Mouse (Mus musculus): ENCODE data around the gene Speer4c. TPM values are rescaled to one million over a fixed set of nuclear protein-coding genes. Genes with fewer than 3 reads are reported as not detected.
"Not testable (repeated sequence)": the region's sequence is repeated elsewhere in the genome, so short reads cannot be mapped to it uniquely, and the experiment has no call there.

Gene Speer4c
- total RNA-seq (2015) (not detected in 2 replicates), total RNA-seq (2017) (not detected in 2 replicates)

- ATAC-seq (replicated peaks; ENCODE audit: poor library complexity), result not testable (repeated sequence)
These were observed at the start of gene Speer4c for GRCm38 (mm10) chr5:15714171-15714570. TSS of gene Speer4c (minus strand) at chr5:15714271.

- ATAC-seq (replicated peaks; ENCODE audit: poor library complexity), result no peak
These were observed 33.6 kb upstream of the Speer4c start for GRCm38 (mm10) chr5:15747478-15748255.

GRCm38 (mm10) chr5:15734097-15734867 is 20.2 kb upstream of the Speer4c start:
- ATAC-seq (replicated peaks; ENCODE audit: poor library complexity), result no peak

- not testable (repeated sequence) for ATAC-seq (replicated peaks; ENCODE audit: poor library complexity)
These were observed 11.2 kb downstream of the Speer4c start for GRCm38 (mm10) chr5:15702891-15703290.

- ATAC-seq (replicated peaks; ENCODE audit: poor library complexity), result not testable (repeated sequence)
These were observed 16.4 kb downstream of the Speer4c start for GRCm38 (mm10) chr5:15697719-15698118.

- not testable (repeated sequence) for ATAC-seq (replicated peaks; ENCODE audit: poor library complexity)
These were observed 22.2 kb downstream of the Speer4c start for GRCm38 (mm10) chr5:15691849-15692248.

GRCm38 (mm10) chr5:15690822-15691221 is 23.2 kb downstream of the Speer4c start:
- ATAC-seq (replicated peaks; ENCODE audit: poor library complexity), result not testable (repeated sequence)

- ATAC-seq (replicated peaks; ENCODE audit: poor library complexity), result not testable (repeated sequence)
These were observed 24.3 kb downstream of the Speer4c start for GRCm38 (mm10) chr5:15689659-15690213.

- ATAC-seq (replicated peaks; ENCODE audit: poor library complexity), result not testable (repeated sequence)
These were observed 25.0 kb downstream of the Speer4c start for GRCm38 (mm10) chr5:15688874-15689658.

GRCm38 (mm10) chr5:15681301-15682035 is 32.6 kb downstream of the Speer4c start:
- not testable (repeated sequence) for ATAC-seq (replicated peaks; ENCODE audit: poor library complexity)

- not testable (repeated sequence) for ATAC-seq (replicated peaks; ENCODE audit: poor library complexity)
These were observed 33.8 kb downstream of the Speer4c start for GRCm38 (mm10) chr5:15679980-15680949.

GRCm38 (mm10) chr5:15678907-15679306 is 35.2 kb downstream of the Speer4c start:
- not testable (repeated sequence) for ATAC-seq (replicated peaks; ENCODE audit: poor library complexity)

- not testable (repeated sequence) for ATAC-seq (replicated peaks; ENCODE audit: poor library complexity)
These were observed 36.3 kb downstream of the Speer4c start for GRCm38 (mm10) chr5:15677750-15678149.

- ATAC-seq (replicated peaks; ENCODE audit: poor library complexity), result not testable (repeated sequence)
These were observed 39.4 kb downstream of the Speer4c start for GRCm38 (mm10) chr5:15674429-15675244.

GRCm38 (mm10) chr5:15673989-15674388 is 40.1 kb downstream of the Speer4c start:
- ATAC-seq (replicated peaks; ENCODE audit: poor library complexity), result not testable (repeated sequence)

GRCm38 (mm10) chr5:15670789-15671188 is 43.3 kb downstream of the Speer4c start:
- not testable (repeated sequence) for ATAC-seq (replicated peaks; ENCODE audit: poor library complexity)

GRCm38 (mm10) chr5:15663847-15664246 is 50.2 kb downstream of the Speer4c start:
- not testable (repeated sequence) for ATAC-seq (replicated peaks; ENCODE audit: poor library complexity)
